Mouse (Mus musculus): ENCODE results near the gene Paox. TPM values are rescaled to one million over a fixed set of nuclear protein-coding genes. Genes with fewer than 3 reads are reported as not detected.
"Not testable (repeated sequence)": the region's sequence is repeated elsewhere in the genome, so short reads cannot be mapped to it uniquely, and the experiment has no call there.

Gene Paox
- polyA plus RNA-seq, 1 experiment from 2014 or later = 9.2 TPM

DNA sequence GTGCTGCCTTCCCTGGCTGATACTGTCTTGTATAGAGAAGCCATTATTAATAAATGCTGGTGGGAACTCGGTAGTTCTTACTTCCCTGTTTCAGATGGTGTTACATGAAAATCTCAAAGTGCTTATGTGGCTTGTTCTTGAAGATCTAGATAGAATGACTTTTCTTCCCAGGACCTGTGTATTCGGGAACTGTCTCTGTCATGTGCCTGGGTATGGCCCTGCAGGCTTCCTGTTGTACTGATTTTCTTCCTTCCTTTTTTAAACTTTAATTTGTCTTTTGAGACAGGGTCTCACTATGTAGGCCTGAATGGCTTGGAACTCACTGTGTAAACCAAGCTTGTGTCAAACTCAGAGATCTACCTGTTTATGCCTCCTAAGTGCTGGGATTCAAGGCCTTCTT is 12.3 kb downstream of the Paox start:
- H3K36me3 ChIP-seq (ENCODE audit: control insufficient read depth, insufficient read depth, low read length) = no peaks in the 10 kb centered on the region
- H3K9ac ChIP-seq (replicated peaks; ENCODE audit: low read depth, low read length) = no peak overlapping the region
- no peak overlapping the region for H3K27ac ChIP-seq (ENCODE audit: low read depth, low read length)
- no peak for ATAC-seq (ENCODE audit: low read depth)
- H3K4me1 ChIP-seq (ENCODE audit: control insufficient read depth, insufficient read depth, low read length) = no peaks in the 10 kb centered on the region
- no peak overlapping the region for H3K4me3 ChIP-seq (ENCODE audit: low read depth, low read length)
- H3K27me3 ChIP-seq (ENCODE audit: control insufficient read depth, insufficient read depth, low read length) = no peaks in the 10 kb centered on the region
- no peak overlapping the region for H3K4me2 ChIP-seq (ENCODE audit: low read depth, low read length)
- H3K9me3 ChIP-seq (ENCODE audit: control insufficient read depth, low read length) = no peaks in the 10 kb centered on the region
- WGBS = 87% methylated on average over 2 of the region's 2 CpGs

DNA sequence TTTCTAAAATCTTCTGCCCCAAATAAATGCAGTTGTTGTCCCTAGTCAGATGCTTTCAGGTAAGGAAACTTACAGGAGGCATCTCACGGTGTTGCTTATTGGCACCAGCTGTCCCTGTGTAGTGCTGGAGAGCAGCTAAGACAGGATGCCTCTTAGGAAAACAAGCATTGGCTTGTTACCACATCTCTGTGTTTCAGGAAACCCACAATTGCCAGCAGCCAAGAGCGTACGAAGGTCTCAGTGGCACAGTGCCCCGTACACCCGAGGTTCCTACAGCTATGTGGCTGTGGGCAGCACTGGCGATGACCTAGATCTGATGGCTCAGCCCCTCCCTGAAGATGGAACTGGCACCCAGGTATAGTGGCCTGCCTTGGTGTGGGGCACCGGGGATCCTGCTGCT is 16.6 kb downstream of the Paox start:
- H3K4me3 ChIP-seq (ENCODE audit: low read depth, low read length); H3K9ac ChIP-seq (replicated peaks; ENCODE audit: low read depth, low read length); H3K27me3 ChIP-seq (ENCODE audit: control insufficient read depth, insufficient read depth, low read length); H3K9me3 ChIP-seq (ENCODE audit: control insufficient read depth, low read length); H3K36me3 ChIP-seq (ENCODE audit: control insufficient read depth, insufficient read depth, low read length); H3K27ac ChIP-seq (ENCODE audit: low read depth, low read length); H3K4me1 ChIP-seq (ENCODE audit: control insufficient read depth, insufficient read depth, low read length); H3K4me2 ChIP-seq (ENCODE audit: low read depth, low read length); ATAC-seq (ENCODE audit: low read depth): not testable (repeated sequence)
- WGBS = 87% methylated on average over 7 of the region's 7 CpGs

DNA sequence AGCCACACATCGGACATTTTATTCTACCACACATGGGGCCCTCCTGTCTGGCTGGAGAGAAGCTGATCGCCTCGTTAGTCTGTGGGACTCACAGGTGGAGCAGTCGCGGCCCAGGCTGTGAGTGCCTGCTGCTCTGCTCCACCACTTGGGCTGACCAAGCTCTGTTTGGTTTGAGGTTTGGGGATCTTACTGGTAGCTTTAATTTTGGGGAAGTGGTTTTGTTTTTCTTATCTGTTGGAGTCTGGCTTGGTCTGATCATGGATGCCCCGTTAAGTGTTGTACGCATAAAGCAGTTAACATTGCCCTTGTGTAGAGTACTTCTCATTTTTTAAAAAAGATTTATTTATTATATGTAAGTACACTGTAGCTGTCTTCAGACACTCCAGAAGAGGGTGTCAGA is 18.4 kb downstream of the Paox start:
- not testable (repeated sequence) for H3K4me1 ChIP-seq (ENCODE audit: control insufficient read depth, insufficient read depth, low read length); H3K36me3 ChIP-seq (ENCODE audit: control insufficient read depth, insufficient read depth, low read length); H3K9me3 ChIP-seq (ENCODE audit: control insufficient read depth, low read length); H3K9ac ChIP-seq (replicated peaks; ENCODE audit: low read depth, low read length); ATAC-seq (ENCODE audit: low read depth); H3K27ac ChIP-seq (ENCODE audit: low read depth, low read length); H3K4me2 ChIP-seq (ENCODE audit: low read depth, low read length); H3K4me3 ChIP-seq (ENCODE audit: low read depth, low read length); H3K27me3 ChIP-seq (ENCODE audit: control insufficient read depth, insufficient read depth, low read length)
- WGBS = 97% methylated on average over 5 of the region's 7 CpGs

DNA sequence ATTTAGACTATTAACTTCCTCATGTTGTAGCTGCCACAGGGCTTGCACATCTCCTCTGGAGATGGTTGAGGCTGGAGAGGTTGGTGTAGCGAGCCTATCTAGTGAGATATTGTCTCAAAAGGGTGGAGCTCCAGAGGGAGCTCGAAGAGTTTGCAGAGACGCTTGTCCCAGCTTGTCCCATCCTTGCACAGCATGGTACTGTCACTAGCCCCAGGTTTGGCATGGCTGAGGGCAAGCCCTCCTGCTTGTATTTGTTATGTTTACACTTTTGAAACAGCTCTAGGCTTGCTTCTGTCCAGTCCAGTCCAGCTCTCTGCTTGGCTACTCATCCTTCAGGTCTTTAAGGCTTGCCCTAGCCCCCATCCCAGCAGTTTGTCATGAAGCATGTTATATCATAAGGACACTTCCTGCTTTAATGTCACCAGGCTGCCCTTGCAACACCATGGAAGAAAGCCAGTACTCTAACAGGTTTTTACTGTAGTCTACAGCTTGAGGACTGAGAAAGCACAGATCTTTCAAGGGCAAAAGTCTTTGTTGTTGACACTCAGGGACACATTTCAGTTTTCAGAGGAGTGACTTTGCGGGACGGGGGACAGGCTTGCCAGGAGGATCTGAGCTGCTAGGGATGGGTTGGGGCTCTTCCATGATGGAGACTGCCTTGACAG is 19.6 kb downstream of the Paox start:
- H3K9me3 ChIP-seq (ENCODE audit: control insufficient read depth, low read length) = no peaks in the 10 kb centered on the region
- H3K4me1 ChIP-seq (ENCODE audit: control insufficient read depth, insufficient read depth, low read length) = peaks cover 4% of the 10 kb centered on the region; the same call in 1 of the 2 replicates
- H3K27ac ChIP-seq (ENCODE audit: low read depth, low read length) = no peak overlapping the region
- WGBS = 91% methylated on average over 5 of the region's 5 CpGs
- no peak overlapping the region for H3K4me2 ChIP-seq (ENCODE audit: low read depth, low read length)
- ATAC-seq (ENCODE audit: low read depth) = no peak
- no peaks in the 10 kb centered on the region for H3K36me3 ChIP-seq (ENCODE audit: control insufficient read depth, insufficient read depth, low read length)
- no peaks in the 10 kb centered on the region for H3K27me3 ChIP-seq (ENCODE audit: control insufficient read depth, insufficient read depth, low read length)
- no peak overlapping the region for H3K4me3 ChIP-seq (ENCODE audit: low read depth, low read length)
- H3K9ac ChIP-seq (replicated peaks; ENCODE audit: low read depth, low read length) = no peak overlapping the region

DNA sequence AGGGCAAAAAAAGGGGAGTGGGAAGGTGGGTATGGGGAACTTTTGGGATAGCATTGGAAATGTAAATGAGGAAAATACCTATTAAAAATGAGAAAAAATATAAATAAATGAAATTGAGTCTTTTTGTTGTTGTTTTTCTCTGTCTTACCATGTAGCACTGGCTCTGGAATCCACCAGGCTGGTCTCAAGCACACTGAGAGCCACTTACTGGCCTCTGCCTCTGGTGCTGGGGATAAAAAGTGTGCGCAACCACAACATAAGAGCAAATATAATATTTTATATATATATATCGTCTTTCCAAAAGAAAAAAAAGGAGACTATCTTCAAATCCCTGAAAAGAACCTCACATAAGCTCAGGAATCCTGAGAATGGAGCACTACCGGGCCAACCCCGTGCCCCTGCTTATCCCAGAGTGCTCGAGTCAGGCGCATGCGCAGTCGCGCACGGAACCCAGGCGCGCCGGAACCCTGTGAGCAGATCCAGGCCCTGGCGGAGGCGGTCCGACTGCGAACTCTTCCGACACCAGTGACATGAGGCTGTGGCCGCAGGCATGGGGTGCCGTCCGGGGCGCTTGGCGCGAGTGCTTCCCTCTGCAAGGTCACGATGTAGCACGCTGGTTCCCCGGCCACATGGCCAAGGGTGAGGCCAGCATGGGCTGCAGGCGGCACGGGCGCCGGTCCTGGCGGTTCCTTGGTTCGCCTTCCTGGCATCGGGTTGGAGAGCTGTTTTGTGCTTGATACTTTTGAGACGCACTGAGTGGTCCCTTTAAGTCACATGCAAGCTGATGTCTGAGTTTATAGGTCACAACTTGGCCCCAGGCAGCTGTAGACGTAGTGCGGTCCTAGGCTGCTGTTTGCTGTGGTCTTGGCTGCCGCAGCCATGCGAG is 21.8 kb downstream of the Paox start, which contains the start of gene Mtg1:
Mtg1 (plus strand) TSS at position 430 of the 886 bp plus-strand sequence.
- Histone ChIP-seq H3K9me3 (ENCODE audit: control insufficient read depth, low read length) (no peaks in the 10 kb centered on the region), H3K27ac (ENCODE audit: low read depth, low read length) (peak within 1 kb of the TSS; percentile 73), H3K9ac (replicated peaks; ENCODE audit: low read depth, low read length) (peak within 1 kb of the TSS; percentile 77), H3K4me2 (ENCODE audit: low read depth, low read length) (peak within 1 kb of the TSS; percentile 92), H3K36me3 (ENCODE audit: control insufficient read depth, insufficient read depth, low read length) (no peaks in the 10 kb centered on the region), H3K4me3 (ENCODE audit: low read depth, low read length) (peak within 1 kb of the TSS; percentile 80), H3K4me1 (ENCODE audit: control insufficient read depth, insufficient read depth, low read length) (peaks cover 4% of the 10 kb centered on the region; the same call in 1 of the 2 replicates), H3K27me3 (ENCODE audit: control insufficient read depth, insufficient read depth, low read length) (no peaks in the 10 kb centered on the region)
- 2% methylated on average over 38 of the region's 39 CpGs for WGBS
- peak; percentile 98 for ATAC-seq (ENCODE audit: low read depth)

DNA sequence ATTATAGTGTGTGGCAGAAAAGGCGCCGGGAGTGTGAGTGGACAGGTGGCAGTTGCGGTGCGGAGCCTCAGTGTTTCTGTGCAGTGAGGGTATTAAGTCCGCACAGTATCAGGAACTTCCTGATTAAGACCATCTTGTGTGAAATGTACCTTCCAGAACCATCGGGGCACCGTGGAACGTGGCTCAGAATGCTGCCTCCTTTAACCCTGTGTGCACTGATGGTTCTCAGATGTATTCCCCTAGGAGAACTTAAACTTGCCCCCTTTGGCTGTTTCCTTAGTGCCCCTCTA is 22.4 kb downstream of the Paox start:
- no peak for ATAC-seq (ENCODE audit: low read depth)
- H3K9ac ChIP-seq (replicated peaks; ENCODE audit: low read depth, low read length) = peak overlapping the region; percentile 77
- H3K4me3 ChIP-seq (ENCODE audit: low read depth, low read length) = peak overlapping the region; percentile 80
- H3K27me3 ChIP-seq (ENCODE audit: control insufficient read depth, insufficient read depth, low read length) = no peaks in the 10 kb centered on the region
- H3K4me2 ChIP-seq (ENCODE audit: low read depth, low read length) = peak overlapping the region; percentile 92
- H3K36me3 ChIP-seq (ENCODE audit: control insufficient read depth, insufficient read depth, low read length) = no peaks in the 10 kb centered on the region
- under 1% methylated on average over 8 of the region's 8 CpGs for WGBS
- H3K27ac ChIP-seq (ENCODE audit: low read depth, low read length) = peak overlapping the region; percentile 73
- H3K9me3 ChIP-seq (ENCODE audit: control insufficient read depth, low read length) = no peaks in the 10 kb centered on the region
- H3K4me1 ChIP-seq (ENCODE audit: control insufficient read depth, insufficient read depth, low read length) = peaks cover 4% of the 10 kb centered on the region; the same call in 1 of the 2 replicates

DNA sequence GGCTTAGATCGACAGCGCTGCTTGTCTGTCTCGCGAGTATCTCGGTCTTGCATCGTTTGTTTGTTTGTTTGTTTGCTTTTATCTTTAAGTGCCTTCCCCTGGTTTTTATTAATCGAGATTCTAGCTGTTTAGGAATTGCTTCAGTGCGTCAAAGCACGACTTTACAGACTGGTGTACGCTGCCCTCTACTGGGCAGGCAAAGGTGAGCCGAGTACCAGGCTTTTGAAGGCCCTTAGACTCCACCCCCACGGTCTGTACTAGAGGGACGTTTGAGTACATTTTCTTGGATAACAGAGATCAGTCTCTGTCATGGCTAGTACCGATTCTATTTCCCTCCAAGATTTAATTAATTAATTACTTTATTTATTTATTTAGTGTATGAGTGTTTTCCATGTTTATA is 25.8 kb downstream of the Paox start:
- no peak for ATAC-seq (ENCODE audit: low read depth)
- WGBS = 8% methylated on average over 14 of the region's 14 CpGs
- no peak overlapping the region for H3K9ac ChIP-seq (replicated peaks; ENCODE audit: low read depth, low read length)
- no peaks in the 10 kb centered on the region for H3K27me3 ChIP-seq (ENCODE audit: control insufficient read depth, insufficient read depth, low read length)
- no peaks in the 10 kb centered on the region for H3K9me3 ChIP-seq (ENCODE audit: control insufficient read depth, low read length)
- H3K4me2 ChIP-seq (ENCODE audit: low read depth, low read length) = no peak overlapping the region
- H3K27ac ChIP-seq (ENCODE audit: low read depth, low read length) = no peak overlapping the region
- H3K4me3 ChIP-seq (ENCODE audit: low read depth, low read length) = no peak overlapping the region
- no peaks in the 10 kb centered on the region; the same call in 1 of the 2 replicates for H3K36me3 ChIP-seq (ENCODE audit: control insufficient read depth, insufficient read depth, low read length)
- H3K4me1 ChIP-seq (ENCODE audit: control insufficient read depth, insufficient read depth, low read length) = peaks cover 4% of the 10 kb centered on the region; the same call in 1 of the 2 replicates

DNA sequence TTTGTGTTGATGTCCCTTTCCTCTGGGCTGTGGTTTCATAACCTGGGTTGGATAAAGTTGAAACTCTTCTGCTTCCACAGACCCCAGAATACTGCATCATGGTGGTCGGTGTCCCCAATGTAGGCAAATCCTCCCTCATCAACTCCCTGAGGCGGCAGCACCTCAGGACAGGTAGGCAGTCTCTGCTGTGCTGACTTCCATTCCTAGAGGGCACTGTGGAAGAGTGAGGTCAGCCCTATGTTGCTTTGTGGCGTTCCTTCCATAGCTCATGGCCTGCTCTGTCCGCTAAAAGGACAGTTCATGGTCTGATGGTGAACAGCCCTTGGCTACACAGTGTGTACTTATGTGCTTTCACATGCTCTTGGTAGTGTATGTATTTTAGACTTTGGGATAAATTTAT is 29.0 kb downstream of the Paox start:
- H3K4me1 ChIP-seq (ENCODE audit: control insufficient read depth, insufficient read depth, low read length) = no peaks in the 10 kb centered on the region
- no peaks in the 10 kb centered on the region for H3K27me3 ChIP-seq (ENCODE audit: control insufficient read depth, insufficient read depth, low read length)
- H3K4me3 ChIP-seq (ENCODE audit: low read depth, low read length) = no peak overlapping the region
- 85% methylated on average over 4 of the region's 4 CpGs for WGBS
- no peaks in the 10 kb centered on the region for H3K9me3 ChIP-seq (ENCODE audit: control insufficient read depth, low read length)
- H3K36me3 ChIP-seq (ENCODE audit: control insufficient read depth, insufficient read depth, low read length) = no peaks in the 10 kb centered on the region; the same call in 1 of the 2 replicates
- no peak overlapping the region for H3K4me2 ChIP-seq (ENCODE audit: low read depth, low read length)
- no peak for ATAC-seq (ENCODE audit: low read depth)
- H3K9ac ChIP-seq (replicated peaks; ENCODE audit: low read depth, low read length) = no peak overlapping the region
- H3K27ac ChIP-seq (ENCODE audit: low read depth, low read length) = no peak overlapping the region

DNA sequence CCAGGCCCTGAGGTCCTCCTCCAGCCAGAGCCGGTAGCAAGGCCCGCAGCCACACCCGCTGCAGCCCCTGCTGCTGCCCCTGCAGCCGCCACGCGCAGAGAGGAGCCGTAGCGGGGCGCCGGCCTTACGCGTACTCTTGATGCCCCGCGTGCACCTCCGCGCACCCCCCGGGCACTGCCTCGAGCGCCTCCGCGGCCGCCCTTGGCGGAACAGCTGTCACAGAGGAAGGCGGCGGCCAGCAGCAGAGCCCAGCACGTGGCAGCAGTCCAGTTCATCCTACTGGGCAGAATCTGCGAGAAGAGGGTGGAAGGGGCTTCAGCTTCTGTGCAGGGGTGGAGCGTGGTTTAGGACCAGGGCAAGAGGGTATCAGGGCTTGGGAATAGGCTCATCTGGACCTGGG is 37.8 kb downstream of the Paox start:
- peak; percentile 15; the same call in 1 of the 2 replicates for ATAC-seq (ENCODE audit: low read depth)
- no peaks in the 10 kb centered on the region for H3K27me3 ChIP-seq (ENCODE audit: control insufficient read depth, insufficient read depth, low read length)
- WGBS = 4% methylated on average over 28 of the region's 28 CpGs
- peak overlapping the region; percentile 56 for H3K9ac ChIP-seq (replicated peaks; ENCODE audit: low read depth, low read length)
- H3K4me2 ChIP-seq (ENCODE audit: low read depth, low read length) = peak overlapping the region; percentile 59
- H3K4me1 ChIP-seq (ENCODE audit: control insufficient read depth, insufficient read depth, low read length) = peaks cover 5% of the 10 kb centered on the region; the same call in 1 of the 2 replicates
- no peak overlapping the region; the same call in 1 of the 2 replicates for H3K27ac ChIP-seq (ENCODE audit: low read depth, low read length)
- H3K36me3 ChIP-seq (ENCODE audit: control insufficient read depth, insufficient read depth, low read length) = no peaks in the 10 kb centered on the region
- H3K4me3 ChIP-seq (ENCODE audit: low read depth, low read length) = peak overlapping the region; percentile 41
- H3K9me3 ChIP-seq (ENCODE audit: control insufficient read depth, low read length) = no peaks in the 10 kb centered on the region
